Mouse (Mus musculus): ENCODE results near the gene Clhc1. TPM values are rescaled to one million over a fixed set of nuclear protein-coding genes. Genes with fewer than 3 reads are reported as not detected.

The Clhc1 gene
- polyA plus RNA-seq, 1 experiment from 2014 or later, result 0.08 TPM

- H3K4me3 ChIP-seq, result no peak overlapping the region
- no peak overlapping the region for H3K27ac ChIP-seq (replicated peaks)
- no peak for ATAC-seq (replicated peaks)
- no peaks in the 10 kb centered on the region for H3K27me3 ChIP-seq
- H3K9ac ChIP-seq (replicated peaks), result no peak overlapping the region
- H3K4me2 ChIP-seq (replicated peaks), result no peak overlapping the region
- H3K36me3 ChIP-seq, result no peaks in the 10 kb centered on the region
- no peaks in the 10 kb centered on the region for H3K9me3 ChIP-seq
- H3K4me1 ChIP-seq, result no peaks in the 10 kb centered on the region
Measured at GRCm38 (mm10) chr11:29579610-29580009, 31.9 kb downstream of the Clhc1 start.

GRCm38 (mm10) chr11:29595217-29595616 is 47.5 kb downstream of the Clhc1 start:
- ATAC-seq (replicated peaks), result no peak
- no peaks in the 10 kb centered on the region for H3K36me3 ChIP-seq
- H3K4me3 ChIP-seq, result no peak overlapping the region
- H3K4me1 ChIP-seq, result no peaks in the 10 kb centered on the region
- H3K27me3 ChIP-seq, result no peaks in the 10 kb centered on the region
- H3K27ac ChIP-seq (replicated peaks), result no peak overlapping the region
- no peak overlapping the region for H3K4me2 ChIP-seq (replicated peaks)
- H3K9me3 ChIP-seq, result no peaks in the 10 kb centered on the region
- no peak overlapping the region for H3K9ac ChIP-seq (replicated peaks)

- H3K4me2 ChIP-seq (replicated peaks), result no peak overlapping the region
- H3K9me3 ChIP-seq, result no peaks in the 10 kb centered on the region
- H3K9ac ChIP-seq (replicated peaks), result no peak overlapping the region
- H3K27me3 ChIP-seq, result no peaks in the 10 kb centered on the region
- ATAC-seq (replicated peaks), result no peak
- no peak overlapping the region for H3K4me3 ChIP-seq
- H3K4me1 ChIP-seq, result no peaks in the 10 kb centered on the region
- H3K36me3 ChIP-seq, result no peaks in the 10 kb centered on the region
- no peak overlapping the region for H3K27ac ChIP-seq (replicated peaks)
Measured at GRCm38 (mm10) chr11:29597159-29597558, 49.4 kb downstream of the Clhc1 start.

DNA sequence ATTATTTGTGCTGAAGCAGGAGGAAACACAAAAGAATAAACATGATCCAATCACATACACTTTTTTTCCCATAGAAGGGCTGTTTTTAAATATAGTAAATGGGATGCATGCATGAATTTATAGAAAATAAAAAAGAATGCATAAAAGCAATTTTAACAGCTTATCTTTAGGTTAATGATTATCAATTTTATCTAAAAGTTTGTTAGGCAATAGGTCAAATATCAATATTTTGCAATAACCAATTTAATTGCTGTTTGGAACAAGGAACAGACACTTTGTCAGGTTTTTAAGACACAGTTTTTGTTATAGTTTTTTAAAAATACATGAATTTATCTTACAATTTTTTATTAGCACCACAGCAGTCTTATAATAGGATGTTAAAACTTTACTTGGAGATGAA is 51.2 kb downstream of the Clhc1 start:
- H3K9ac ChIP-seq (replicated peaks), result no peak overlapping the region
- ATAC-seq (replicated peaks), result no peak
- no peaks in the 10 kb centered on the region for H3K27me3 ChIP-seq
- no peaks in the 10 kb centered on the region for H3K9me3 ChIP-seq
- H3K4me3 ChIP-seq, result no peak overlapping the region
- H3K4me1 ChIP-seq, result no peaks in the 10 kb centered on the region
- no peaks in the 10 kb centered on the region for H3K36me3 ChIP-seq
- H3K27ac ChIP-seq (replicated peaks), result no peak overlapping the region
- H3K4me2 ChIP-seq (replicated peaks), result no peak overlapping the region

GRCm38 (mm10) chr11:29603581-29603980 is 55.8 kb downstream of the Clhc1 start:
- no peaks in the 10 kb centered on the region for H3K36me3 ChIP-seq
- no peaks in the 10 kb centered on the region for H3K4me1 ChIP-seq
- H3K4me3 ChIP-seq, result no peak overlapping the region
- WGBS, result 62% methylated on average over 2 of the region's 2 CpGs
- no peak overlapping the region for H3K9ac ChIP-seq (replicated peaks)
- no peaks in the 10 kb centered on the region for H3K9me3 ChIP-seq
- no peaks in the 10 kb centered on the region for H3K27me3 ChIP-seq
- ATAC-seq (replicated peaks), result no peak
- H3K27ac ChIP-seq (replicated peaks), result no peak overlapping the region
- no peak overlapping the region for H3K4me2 ChIP-seq (replicated peaks)

- Histone ChIP-seq H3K27ac (replicated peaks) (no peak overlapping the region), H3K9ac (replicated peaks) (no peak overlapping the region), H3K9me3 (no peaks in the 10 kb centered on the region), H3K27me3 (no peaks in the 10 kb centered on the region), H3K4me1 (no peaks in the 10 kb centered on the region), H3K4me2 (replicated peaks) (no peak overlapping the region), H3K4me3 (no peak overlapping the region), H3K36me3 (no peaks in the 10 kb centered on the region)
- 84% methylated on average over 2 of the region's 2 CpGs for WGBS
- ATAC-seq (replicated peaks), result no peak
Measured at GRCm38 (mm10) chr11:29607465-29607990, 59.8 kb downstream of the Clhc1 start.

- no peaks in the 10 kb centered on the region for H3K4me1 ChIP-seq
- H3K4me2 ChIP-seq (replicated peaks), result no peak overlapping the region
- ATAC-seq (replicated peaks), result no peak
- no peaks in the 10 kb centered on the region for H3K27me3 ChIP-seq
- H3K27ac ChIP-seq (replicated peaks), result no peak overlapping the region
- no peak overlapping the region for H3K4me3 ChIP-seq
- H3K9me3 ChIP-seq, result no peaks in the 10 kb centered on the region
- WGBS, result 80% methylated on average over 5 of the region's 5 CpGs
- H3K9ac ChIP-seq (replicated peaks), result no peak overlapping the region
- no peaks in the 10 kb centered on the region for H3K36me3 ChIP-seq
Measured at GRCm38 (mm10) chr11:29609756-29610468, 62.2 kb downstream of the Clhc1 start.

DNA sequence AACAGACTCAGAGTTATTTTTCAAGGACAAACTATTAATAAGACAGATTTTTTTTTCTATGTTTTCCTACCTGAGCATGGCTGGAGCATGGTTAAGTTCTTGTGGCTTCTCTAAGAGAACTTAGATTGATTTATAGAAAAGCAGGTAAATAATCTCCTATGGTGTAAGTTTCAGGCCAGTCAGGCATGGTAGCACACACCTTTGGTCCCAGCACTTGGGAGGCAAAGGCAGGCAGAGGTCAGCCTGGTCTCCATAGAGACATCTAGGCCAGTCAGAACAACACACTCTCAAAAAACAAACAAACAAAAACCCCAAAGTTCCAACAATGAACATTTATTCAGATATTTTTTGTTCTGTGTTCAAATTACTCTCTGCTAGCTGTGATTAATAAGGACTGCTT is 64.3 kb downstream of the Clhc1 start:
- ATAC-seq (replicated peaks), result no peak
- no peak overlapping the region for H3K9ac ChIP-seq (replicated peaks)
- no peak overlapping the region for H3K27ac ChIP-seq (replicated peaks)
- H3K4me3 ChIP-seq, result no peak overlapping the region
- no peaks in the 10 kb centered on the region for H3K36me3 ChIP-seq
- H3K4me1 ChIP-seq, result no peaks in the 10 kb centered on the region
- no peaks in the 10 kb centered on the region for H3K9me3 ChIP-seq
- H3K4me2 ChIP-seq (replicated peaks), result no peak overlapping the region
- no peaks in the 10 kb centered on the region for H3K27me3 ChIP-seq

DNA sequence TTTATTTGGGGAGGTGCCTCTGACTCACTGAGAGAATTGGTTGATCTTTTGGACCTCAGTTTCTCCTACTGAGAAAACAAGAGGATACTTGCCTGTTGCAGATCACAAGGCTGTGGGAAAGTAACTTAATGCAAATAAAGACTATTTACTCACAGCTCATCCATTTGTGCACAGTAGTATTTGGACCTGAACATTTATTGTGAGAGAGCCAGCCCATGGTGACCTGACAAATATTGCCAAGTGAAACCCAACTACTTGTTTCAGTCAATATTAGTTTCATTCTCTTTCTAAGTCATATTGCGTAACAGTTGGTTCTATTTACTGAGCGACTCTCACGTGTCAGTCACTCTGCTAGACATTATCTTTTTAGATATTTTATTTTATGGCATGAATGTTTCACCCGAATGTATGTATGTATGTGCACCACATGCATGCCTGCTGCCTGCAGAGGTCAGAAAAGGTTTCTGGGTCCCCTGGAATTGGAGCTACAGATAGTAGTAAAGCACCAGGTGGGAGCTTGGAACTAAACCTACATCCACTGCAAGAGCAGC is 65.5 kb downstream of the Clhc1 start:
- Histone ChIP-seq H3K36me3 (no peaks in the 10 kb centered on the region), H3K4me3 (no peak overlapping the region), H3K9ac (replicated peaks) (no peak overlapping the region), H3K27ac (replicated peaks) (no peak overlapping the region), H3K4me1 (no peaks in the 10 kb centered on the region), H3K9me3 (no peaks in the 10 kb centered on the region), H3K27me3 (no peaks in the 10 kb centered on the region), H3K4me2 (replicated peaks) (no peak overlapping the region)
- ATAC-seq (replicated peaks), result no peak
- 94% methylated on average over 4 of the region's 4 CpGs for WGBS

GRCm38 (mm10) chr11:29614217-29614924 is 66.6 kb downstream of the Clhc1 start:
- Histone ChIP-seq H3K4me3 (no peak overlapping the region), H3K27me3 (no peaks in the 10 kb centered on the region), H3K4me2 (replicated peaks) (no peak overlapping the region), H3K36me3 (no peaks in the 10 kb centered on the region), H3K9ac (replicated peaks) (no peak overlapping the region), H3K9me3 (no peaks in the 10 kb centered on the region), H3K27ac (replicated peaks) (no peak overlapping the region), H3K4me1 (no peaks in the 10 kb centered on the region)
- WGBS, result 86% methylated on average over 6 of the region's 6 CpGs
- no peak for ATAC-seq (replicated peaks)

- no peak overlapping the region for H3K4me3 ChIP-seq
- no peaks in the 10 kb centered on the region for H3K36me3 ChIP-seq
- ATAC-seq (replicated peaks), result peak; percentile 55; the same call in 1 of the 2 replicates
Measured at GRCm38 (mm10) chr11:29622030-29622790, 74.5 kb downstream of the Clhc1 start.

GRCm38 (mm10) chr11:29623327-29623726 is 75.6 kb downstream of the Clhc1 start:
- Histone ChIP-seq H3K9ac (replicated peaks) (no peak overlapping the region), H3K27me3 (no peaks in the 10 kb centered on the region), H3K9me3 (no peaks in the 10 kb centered on the region), H3K27ac (replicated peaks) (no peak overlapping the region), H3K36me3 (no peaks in the 10 kb centered on the region), H3K4me1 (no peaks in the 10 kb centered on the region), H3K4me2 (replicated peaks) (no peak overlapping the region), H3K4me3 (no peak overlapping the region)
- 90% methylated on average over 3 of the region's 3 CpGs for WGBS
- no peak for ATAC-seq (replicated peaks)

More at GRCm38 (mm10) chr11:29622030-29622790, 74.5 kb downstream of the Clhc1 start:
- H3K27me3 ChIP-seq, result no peaks in the 10 kb centered on the region
- H3K9ac ChIP-seq (replicated peaks), result no peak overlapping the region
- no peak overlapping the region for H3K27ac ChIP-seq (replicated peaks)
- H3K9me3 ChIP-seq, result no peaks in the 10 kb centered on the region
- H3K4me2 ChIP-seq (replicated peaks), result no peak overlapping the region
- no peaks in the 10 kb centered on the region for H3K4me1 ChIP-seq
- 19% methylated on average over 5 of the region's 5 CpGs for WGBS

Data from forebrain, embryonic 15.5 days (tissue).